Mouse (Mus musculus): ENCODE measurements at regions not wholly inside any gene's neighbourhood (a gene's known extent, or its start where the extent isn't known, plus 50 kb on each side); places are given as distances from the start of the nearest gene placed in this dataset.

- DNase-seq (ENCODE audit: low read depth, low spot score) = no peak
Measured at GRCm38 (mm10) chr5:51763599-51763998, 196.1 kb upstream of the Ppargc1a start.

DNA sequence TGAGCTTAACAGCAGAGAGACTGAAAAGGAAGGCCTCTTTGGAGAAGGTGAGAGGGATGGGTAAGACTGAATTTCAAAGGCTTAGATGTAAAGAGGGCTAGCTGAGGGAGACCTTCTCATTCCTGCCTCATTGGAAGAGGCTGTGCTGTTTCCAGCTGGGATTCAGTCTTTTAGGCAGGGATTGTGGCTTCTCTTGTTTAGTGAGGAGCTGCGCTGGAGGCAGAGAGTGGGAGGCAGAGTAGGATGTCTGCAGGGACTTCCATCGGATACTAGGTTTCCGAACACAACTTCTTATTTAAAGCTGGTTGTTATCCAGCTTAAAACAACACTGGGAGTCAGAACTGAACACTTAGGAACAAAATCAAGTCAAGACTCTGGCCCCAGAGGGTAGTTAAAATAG is 194.8 kb upstream of the Ppargc1a start:
- no peak for DNase-seq (ENCODE audit: low read depth, low spot score)

DNA sequence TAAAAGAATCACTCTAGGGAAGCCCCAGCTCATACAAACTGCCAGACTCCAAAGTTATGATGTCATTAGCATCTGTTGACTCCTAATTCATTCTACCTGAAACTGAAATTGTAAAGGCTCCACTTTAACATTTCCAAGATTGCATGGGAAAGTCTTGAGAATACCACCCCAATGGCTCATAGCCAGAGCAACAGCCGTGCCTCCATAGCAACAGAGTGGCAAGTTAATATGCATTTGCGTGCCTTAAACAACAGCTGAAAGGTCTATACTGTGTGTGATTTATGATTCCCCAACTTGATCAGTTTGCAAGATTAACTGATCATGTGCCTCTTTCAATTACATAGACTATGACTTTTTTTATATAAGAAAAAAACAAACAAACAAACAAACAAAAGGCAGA is 190.8 kb upstream of the Ppargc1a start:
- no peak for DNase-seq (ENCODE audit: low read depth, low spot score)

DNA sequence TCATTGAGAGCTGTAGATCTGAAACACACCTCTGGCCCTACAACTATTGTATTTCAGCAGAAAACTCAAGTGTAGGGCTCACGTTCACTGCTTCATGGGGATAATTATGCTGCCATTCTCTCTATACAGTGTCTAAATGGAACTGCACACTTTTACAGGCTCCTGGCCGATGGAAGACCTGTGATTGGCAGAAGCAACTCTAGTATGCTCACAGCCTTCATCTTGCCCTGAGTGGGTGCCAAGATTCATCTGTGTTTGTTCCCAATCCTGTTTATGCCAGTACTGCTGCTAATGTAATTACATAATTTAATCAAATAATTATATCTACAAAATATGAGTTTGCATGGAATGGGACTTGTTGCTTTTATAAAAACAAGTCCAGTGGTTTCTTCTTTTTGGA is 190.3 kb upstream of the Ppargc1a start:
- DNase-seq (ENCODE audit: low read depth, low spot score) = no peak

GRCm38 (mm10) chr5:51752024-51752423 is 184.5 kb upstream of the Ppargc1a start:
- DNase-seq (ENCODE audit: low read depth, low spot score) = no peak

GRCm38 (mm10) chr5:51750456-51750855 is 182.9 kb upstream of the Ppargc1a start:
- no peak for DNase-seq (ENCODE audit: low read depth, low spot score)

DNA sequence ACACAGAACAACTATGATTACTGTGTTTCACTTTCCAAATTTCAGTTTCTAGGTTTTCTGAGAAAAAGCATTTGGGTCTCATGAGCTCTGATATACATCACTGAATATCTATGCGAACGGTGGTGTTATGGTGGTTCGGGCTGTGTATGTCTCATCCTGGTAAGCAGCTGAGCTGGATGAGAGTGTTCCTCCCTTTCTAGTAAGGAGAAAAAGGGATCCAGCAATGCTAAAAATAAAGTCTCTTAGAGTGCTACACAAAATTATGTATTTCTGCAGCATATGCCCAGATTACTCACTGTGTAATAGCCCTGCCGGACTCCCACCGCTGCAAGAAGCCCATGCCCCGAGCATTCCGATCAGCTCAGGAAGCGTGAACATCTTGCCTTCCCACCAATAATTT is 173.4 kb upstream of the Ppargc1a start:
- no peak for DNase-seq (ENCODE audit: low read depth, low spot score)

- no peak for DNase-seq (ENCODE audit: low read depth, low spot score)
Measured at GRCm38 (mm10) chr5:51730241-51730640, 162.7 kb upstream of the Ppargc1a start.

GRCm38 (mm10) chr5:51729771-51730170 is 162.2 kb upstream of the Ppargc1a start:
- no peak for DNase-seq (ENCODE audit: low read depth, low spot score)

- no peak for DNase-seq (ENCODE audit: low read depth, low spot score)
Measured at GRCm38 (mm10) chr5:51726762-51727161, 159.2 kb upstream of the Ppargc1a start.

DNA sequence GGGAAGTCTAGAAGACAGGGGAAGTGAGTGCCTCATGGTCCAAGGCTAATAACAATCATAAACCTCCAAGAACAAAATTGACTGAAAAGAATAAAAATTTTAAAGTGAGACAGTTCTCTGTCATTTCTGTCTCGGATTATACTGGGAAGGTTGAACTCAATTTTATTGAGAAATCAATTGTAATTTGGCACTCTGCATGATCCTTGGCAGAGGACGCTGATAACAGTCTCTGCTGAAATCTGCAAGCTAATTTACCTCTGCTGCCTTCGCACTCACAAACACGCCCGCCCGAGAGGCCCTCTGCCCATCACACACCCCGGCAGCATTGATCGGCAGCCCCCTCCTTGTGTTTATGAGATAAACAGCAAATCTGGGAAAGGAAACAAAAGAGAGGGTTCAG is 151.4 kb upstream of the Ppargc1a start:
- no peak for DNase-seq (ENCODE audit: low read depth, low spot score)

- DNase-seq (ENCODE audit: low read depth, low spot score) = no peak
Measured at GRCm38 (mm10) chr5:51718451-51718850, 150.9 kb upstream of the Ppargc1a start.

- no peak for DNase-seq (ENCODE audit: low read depth, low spot score)
Measured at GRCm38 (mm10) chr5:51711860-51712560, 144.5 kb upstream of the Ppargc1a start.

DNA sequence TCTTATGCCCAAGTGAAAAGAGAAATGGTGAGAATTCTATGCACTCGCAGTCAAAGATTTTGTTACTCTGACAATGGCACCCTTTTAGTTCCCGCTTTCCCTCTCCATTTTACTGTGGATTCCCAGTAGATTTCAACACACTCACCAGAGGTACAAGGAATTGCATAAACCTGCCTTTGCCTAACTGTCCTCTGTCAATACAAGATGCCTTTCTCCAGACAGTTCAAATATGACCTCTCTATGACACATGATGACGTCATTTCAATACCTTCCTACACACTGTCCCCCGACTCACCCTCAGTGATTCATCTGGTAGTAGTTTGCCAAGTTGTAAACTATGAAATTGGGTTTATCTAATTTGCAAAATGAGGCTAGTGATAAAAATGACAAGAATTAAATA is 143.1 kb upstream of the Ppargc1a start:
- DNase-seq (ENCODE audit: low read depth, low spot score) = no peak

- no peak for DNase-seq (ENCODE audit: low read depth, low spot score)
Measured at GRCm38 (mm10) chr5:51709447-51709991, 142.0 kb upstream of the Ppargc1a start.

DNA sequence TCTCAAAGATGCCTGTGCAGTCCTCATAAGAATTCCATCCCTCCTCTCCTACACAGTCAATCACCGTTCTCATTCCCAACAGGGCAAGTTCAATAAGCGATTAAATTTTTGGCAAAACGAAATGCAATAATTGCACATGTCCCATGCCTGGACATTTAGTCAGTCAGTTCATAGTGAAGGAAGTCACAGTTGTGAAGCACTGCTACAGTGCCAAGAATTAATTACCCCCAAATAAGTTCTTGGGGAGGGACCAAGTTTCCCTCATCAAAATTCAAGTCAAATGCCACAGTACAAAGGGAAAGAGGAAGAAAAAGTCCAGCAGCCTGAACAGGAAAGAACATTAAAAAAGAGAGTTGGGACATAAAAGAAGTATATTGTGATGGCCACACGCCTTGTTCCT is 112.4 kb upstream of the Ppargc1a start:
- DNase-seq (ENCODE audit: low read depth, low spot score) = no peak

- no peak for DNase-seq (ENCODE audit: low read depth, low spot score)
Measured at GRCm38 (mm10) chr5:51671190-51671589, 103.7 kb upstream of the Ppargc1a start.

DNA sequence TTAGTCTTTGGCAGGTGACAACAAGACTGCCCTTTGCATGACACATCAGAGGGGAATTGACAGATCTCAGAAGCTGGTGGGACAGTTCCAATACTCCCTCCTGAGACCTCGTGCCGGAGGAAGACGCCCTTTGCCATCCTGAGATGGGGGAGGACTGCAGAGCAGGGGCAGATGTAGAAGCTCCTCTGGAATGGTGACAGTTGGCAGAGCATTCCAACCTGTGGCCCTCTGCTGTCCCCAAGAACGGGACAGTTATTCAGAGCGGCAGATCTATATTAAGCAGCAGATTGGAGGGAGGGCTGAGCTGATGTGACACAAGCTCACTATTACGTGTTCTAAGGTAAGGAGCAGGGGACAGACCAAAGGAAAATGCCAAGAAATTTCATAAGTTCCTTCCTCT is 97.7 kb upstream of the Ppargc1a start:
- DNase-seq (ENCODE audit: low read depth, low spot score) = no peak

DNA sequence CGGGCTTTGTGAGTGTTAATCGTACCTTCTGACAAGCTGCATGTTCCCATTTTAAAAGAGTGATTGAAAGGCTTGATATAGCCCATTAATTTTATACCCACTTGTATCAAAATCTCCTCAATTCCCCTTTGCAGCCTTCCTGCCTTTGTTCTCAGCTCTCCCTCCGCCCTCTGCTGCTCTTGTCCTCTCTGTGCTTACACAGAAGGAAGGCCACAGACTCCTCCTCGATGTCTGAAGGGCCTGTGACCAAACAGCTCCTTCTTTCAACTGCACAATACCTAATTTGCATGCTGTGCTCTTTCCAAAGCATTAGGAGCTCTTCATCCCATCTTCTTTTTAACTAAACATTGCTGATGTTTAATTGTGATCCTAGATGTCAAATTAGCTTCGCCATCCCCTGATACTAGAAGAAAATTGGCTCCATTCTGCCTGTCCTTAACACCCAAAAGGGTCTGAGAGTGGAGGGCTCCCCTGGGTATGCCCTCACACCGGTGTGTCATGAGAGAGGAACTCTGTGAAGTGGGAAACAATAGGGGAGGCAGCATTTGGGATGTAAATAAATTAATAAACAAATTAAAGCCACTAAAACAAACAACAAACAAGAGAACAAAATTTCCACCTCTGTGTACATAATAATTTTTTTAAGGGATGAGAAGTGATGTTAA is 90.8 kb upstream of the Ppargc1a start:
- DNase-seq (ENCODE audit: low read depth, low spot score) = no peak

DNA sequence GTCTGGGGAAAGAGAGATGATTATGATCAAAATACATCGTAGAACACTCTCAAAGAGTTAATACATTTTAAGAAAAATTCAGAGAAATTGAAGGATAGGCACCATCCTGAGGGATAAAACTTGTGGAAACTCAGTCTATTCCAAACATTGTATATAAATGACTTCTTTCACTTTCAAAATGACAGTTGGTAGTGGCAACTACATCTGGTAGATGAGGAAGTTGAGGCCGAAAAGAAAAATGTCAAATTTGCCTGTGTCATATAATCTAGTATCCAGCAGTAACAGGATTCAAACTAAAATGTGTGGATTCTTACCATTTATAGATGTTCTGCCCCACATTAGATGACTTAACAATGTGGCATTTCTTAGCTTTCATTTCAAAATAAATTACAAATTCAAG is 86.0 kb upstream of the Ppargc1a start:
- DNase-seq (ENCODE audit: low read depth, low spot score) = no peak

DNA sequence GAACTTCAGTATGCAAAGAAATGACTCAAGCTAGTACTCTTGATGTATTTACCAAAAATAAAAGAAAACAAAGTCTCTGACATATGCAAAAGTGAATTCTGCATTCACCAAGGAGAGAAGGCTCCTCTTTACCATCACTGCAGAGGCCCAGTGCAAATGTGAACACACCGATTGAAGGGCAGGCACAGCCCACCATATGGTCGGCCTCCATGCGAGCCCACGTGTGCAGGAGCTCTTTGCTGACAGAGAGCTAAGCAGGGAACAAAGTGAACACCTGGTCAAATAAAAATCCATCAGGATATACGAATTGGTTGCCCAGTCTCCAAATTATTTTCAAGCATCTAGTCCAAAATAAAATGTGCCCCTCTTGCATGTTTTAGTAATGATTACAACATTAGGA is 56.9 kb upstream of the Ppargc1a start:
- DNase-seq (ENCODE audit: low read depth, low spot score) = no peak
